Mouse (Mus musculus) right cerebral cortex, postnatal 10 days (tissue): ENCODE measurements around the gene Gm20388.

Experiments
- DNase-seq, 2 experiments: peaks; one replicate each; pipeline ENCODE4 v3.0.0; 2021; ENCODE audit warnings: low spot score in 2 of 2

The Gm20388 gene

DNA sequence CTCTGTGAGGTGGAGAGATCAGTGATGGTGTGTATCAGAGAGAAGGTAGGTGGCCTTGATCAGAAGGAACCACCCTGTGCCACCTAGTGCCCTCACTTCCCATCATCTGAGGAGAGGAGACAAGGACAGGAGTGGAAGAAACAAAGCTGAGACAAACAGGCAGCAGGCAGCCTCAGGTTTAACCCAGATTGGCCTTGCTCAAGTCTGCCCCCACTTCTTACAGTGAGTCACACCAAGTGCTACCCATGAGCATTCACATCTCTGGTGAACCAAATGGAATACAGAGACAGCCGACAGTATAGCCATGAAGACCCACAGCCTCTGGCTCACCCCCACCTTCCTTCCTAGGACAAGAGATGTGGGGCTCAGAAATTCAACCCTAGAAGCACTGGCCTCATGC is 3848.3 kb downstream of the Gm20388 start:
- no peak for DNase-seq

DNA sequence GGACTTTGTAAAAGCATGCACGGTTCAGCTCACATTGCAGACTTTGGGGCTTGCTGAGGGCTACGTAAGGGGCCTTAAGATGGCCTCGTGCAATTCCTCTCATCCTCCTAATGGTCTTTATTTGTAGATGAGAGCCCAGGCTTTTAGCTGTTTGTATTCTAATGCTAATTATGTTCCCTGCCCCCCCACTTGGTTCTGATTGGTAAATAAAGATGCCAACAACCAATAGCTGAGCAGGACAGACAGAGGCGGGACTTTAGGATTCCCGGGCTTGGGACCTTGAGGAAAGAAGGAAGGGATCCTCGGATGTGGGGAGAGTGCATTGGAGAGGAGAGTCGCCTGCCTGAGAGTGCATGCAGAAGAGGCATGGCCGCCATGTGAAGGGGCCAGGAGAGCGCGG is 3849.3 kb downstream of the Gm20388 start:
- no peak for DNase-seq

GRCm38 (mm10) chr8:123760579-123760978 is 3849.9 kb downstream of the Gm20388 start:
- no peak for DNase-seq

- peak in 1 of 2 experiments; percentile 47 for DNase-seq
These were observed 3850.7 kb downstream of the Gm20388 start for GRCm38 (mm10) chr8:123761266-123761882.

DNA sequence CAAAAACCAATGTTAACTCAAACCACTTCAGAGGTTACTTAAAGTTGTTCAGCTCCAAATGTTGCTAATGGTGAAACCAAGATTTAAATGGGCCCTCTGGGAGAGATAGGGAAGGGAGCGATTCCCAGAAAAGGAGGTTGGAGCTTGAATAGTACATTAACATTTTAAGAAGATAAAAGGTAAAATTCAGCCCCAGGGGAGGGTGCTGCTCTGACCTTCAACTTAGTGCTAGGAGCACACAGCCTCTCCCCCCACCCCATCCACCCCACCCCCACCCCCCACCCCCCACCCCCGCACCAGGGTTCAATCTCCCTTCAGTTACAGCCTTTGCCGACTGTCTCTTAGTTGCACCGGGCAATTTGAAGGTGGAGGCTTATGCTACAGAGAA is 3851.2 kb downstream of the Gm20388 start:
- no peak for DNase-seq

GRCm38 (mm10) chr8:123763355-123763754 is 3852.7 kb downstream of the Gm20388 start:
- no peak for DNase-seq

GRCm38 (mm10) chr8:123764671-123765070 is 3854.0 kb downstream of the Gm20388 start:
- no peak for DNase-seq

- DNase-seq: no peak
These were observed 3855.9 kb downstream of the Gm20388 start for GRCm38 (mm10) chr8:123766516-123766915.

GRCm38 (mm10) chr8:123767874-123768273 is 3857.2 kb downstream of the Gm20388 start:
- no peak for DNase-seq

- DNase-seq: peak; percentile 74 to 80
These were observed 3858.1 kb downstream of the Gm20388 start for GRCm38 (mm10) chr8:123768492-123769356.

DNA sequence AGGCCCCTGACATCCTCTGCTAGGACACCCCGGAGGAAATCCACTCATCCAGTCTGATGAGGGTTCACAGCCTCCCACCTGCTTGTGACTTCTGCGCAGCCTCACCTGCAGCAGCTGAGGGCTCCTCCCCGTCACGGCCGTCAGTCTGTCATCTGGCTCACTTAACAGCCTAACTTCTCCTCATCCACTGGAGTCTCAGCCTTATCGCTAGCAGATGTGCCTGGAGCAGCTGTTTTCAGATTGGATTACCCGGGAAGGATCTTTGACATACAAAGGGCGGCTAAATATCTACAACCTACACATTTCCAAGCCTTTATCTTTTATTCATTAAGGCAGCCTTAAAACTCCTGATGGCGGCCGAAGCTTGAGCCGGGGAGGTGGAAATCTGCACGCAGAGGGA is 3862.8 kb downstream of the Gm20388 start:
- DNase-seq: no peak

GRCm38 (mm10) chr8:123774491-123774890 is 3863.8 kb downstream of the Gm20388 start:
- DNase-seq: no peak

DNA sequence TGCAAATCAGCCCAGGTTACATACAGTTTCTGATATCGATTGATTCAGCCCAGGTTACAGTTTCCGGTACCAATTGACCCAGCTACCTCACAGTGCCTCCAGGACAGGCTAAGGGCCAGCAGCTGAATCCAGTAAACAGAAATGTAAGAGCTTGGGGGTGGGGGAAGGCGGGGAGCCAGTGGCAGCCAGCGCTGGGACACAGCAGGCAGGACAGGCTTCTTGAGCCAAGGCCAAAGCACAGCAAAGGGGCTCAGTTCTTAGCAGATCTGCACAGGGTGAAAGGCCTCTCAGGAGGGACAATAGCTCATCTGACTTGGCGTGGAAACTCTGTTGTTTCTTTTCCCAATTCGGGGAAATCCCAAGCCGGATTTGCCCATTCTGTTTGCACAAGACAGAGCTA is 3866.7 kb downstream of the Gm20388 start:
- peak; percentile 68 to 69 for DNase-seq

DNA sequence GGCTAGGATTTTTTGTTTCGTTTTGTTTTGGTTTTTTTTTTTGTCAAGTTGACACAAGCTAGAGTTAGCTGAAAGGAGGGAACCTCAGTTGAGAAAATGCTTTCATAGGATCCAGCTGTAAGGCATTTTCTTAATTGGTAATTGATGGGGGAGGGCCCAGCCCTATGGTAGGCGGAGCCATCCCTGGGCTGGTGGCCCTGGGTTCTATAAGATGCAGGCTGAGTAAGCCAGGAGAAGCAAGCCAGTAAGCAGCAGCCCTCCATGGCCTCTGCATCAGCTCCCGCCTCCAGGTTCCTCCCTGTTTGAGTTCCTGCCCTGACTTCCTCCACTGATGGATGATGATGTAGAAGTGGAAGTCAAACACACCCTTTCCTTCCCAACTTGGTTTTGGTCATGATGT is 3869.8 kb downstream of the Gm20388 start:
- no peak for DNase-seq

DNA sequence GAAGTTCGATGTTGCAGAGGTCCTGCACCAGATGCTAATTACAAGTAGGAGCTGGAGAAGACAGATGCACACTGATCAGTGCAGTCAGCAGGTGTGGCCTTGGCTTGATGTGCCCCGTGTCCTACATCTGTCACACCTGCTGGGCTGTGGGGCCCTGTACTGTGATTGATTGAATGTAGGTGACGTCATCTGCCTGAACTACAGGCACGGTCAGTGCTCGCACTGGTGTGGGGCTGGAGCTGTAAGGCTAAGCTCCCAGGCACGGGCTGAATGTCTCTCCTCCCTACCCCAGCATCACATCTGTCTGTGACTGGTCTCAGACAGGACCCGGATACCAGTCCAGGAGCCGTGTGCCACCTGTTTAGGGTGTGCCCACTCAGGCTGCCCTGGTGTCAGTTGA is 3870.6 kb downstream of the Gm20388 start:
- no peak for DNase-seq

GRCm38 (mm10) chr8:123783525-123784249 is 3873.0 kb downstream of the Gm20388 start:
- peak; percentile 89 to 91 for DNase-seq

GRCm38 (mm10) chr8:123786166-123786565 is 3875.5 kb downstream of the Gm20388 start:
- peak in 1 of 2 experiments; percentile 44 for DNase-seq

- no peak for DNase-seq
These were observed 3876.0 kb downstream of the Gm20388 start for GRCm38 (mm10) chr8:123786644-123787043.

- no peak for DNase-seq
These were observed 3876.7 kb downstream of the Gm20388 start for GRCm38 (mm10) chr8:123787254-123787897.

DNA sequence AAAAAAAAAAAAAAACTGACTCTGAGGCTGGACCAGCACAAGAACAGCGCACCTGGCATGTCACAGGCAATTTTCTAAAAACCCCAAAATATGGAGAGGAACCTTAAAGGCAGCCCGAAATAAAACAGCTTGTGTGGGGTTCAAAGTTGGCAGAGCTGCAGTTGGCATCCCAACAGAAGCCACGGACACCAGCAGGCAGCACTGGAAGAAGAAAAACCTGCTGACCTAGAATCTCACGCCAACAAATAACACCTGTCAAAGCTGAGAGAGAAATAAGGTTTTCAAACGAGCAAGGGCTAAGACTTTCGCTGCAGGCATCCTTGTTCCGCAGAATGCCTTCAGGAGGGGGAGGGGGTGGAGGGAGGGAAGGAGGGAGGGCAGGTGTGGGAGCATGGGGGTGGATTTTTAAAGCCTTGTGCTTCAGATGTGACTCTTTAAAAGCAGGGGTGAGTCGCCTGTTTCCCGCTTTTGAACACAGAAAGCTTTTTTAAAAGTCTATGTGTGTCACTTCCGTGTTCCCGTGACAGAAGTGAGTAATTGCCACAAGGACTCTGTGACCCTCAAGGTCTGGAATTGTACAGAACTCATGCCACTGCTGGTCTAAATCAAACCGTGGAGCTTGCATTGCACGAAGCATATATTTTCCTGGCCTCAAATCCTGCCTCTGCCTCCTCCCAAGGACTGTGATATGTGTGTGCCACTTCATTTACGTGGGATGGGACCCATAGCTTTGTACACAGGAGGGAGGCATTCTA is 3878.0 kb downstream of the Gm20388 start:
- DNase-seq: no peak

- no peak for DNase-seq
These were observed 3878.8 kb downstream of the Gm20388 start for GRCm38 (mm10) chr8:123789461-123789860.
